Mouse (Mus musculus): ENCODE data around the gene Gm20388.

Gene Gm20388

GRCm38 (mm10) chr8:124345098-124345497, 4434.5 kb downstream of the Gm20388 start:
- DNase-seq (ENCODE audit: extremely low spot score, low read depth, low spot score) = no peak

DNA sequence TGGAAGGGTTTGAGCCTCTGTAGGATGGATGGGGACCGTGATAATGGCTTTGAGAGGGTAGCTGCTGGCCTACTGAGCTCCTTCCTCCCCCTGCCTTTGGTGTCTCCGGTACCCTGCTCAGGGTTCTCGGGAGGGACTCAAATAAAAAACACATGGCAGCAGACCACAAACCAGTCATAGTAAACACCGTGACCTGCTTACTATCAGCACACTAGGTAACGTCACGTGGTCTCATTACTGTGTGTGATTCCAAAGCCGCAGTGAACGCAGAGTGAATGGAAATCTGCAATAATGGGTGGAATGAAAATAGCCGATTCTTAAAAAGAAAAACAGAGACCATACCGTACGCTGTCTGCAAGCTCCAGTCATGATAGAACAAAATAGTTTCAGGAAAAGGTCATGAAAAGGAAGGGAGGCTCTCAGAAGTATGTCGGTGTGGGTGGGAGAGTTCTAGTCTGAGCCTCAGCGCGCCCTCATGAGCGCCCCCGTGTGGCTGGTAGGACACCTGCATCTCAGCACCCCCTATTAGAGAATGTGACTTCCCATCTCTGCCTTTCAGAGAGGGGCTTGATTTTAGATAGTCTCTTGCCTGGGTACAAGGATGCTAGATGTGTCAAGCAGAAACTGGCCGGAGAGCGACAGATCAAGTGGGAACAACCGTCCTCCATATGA, 4436.3 kb downstream of the Gm20388 start:
- DNase-seq (ENCODE audit: extremely low spot score, low read depth, low spot score) = peak; percentile 20

DNA sequence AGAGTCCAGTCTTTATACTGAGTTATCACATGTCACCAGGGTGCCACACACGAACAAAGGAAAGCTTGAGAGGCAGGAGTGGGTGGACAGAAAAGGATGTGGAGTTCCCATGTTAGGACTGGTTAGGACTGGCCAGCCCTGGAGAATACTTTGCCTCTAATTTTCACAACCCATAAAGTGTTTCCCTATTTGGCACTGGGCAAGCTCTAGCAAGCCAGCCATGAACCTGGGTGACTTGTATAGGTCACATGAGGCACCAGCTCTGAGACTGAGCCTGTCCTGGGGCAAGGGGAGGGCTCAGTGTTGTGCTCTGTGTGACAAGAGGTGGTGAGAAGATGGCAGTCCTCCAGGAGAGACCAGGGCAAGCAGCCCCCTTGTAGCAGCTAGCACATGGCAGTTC, 4437.4 kb downstream of the Gm20388 start:
- no peak for DNase-seq (ENCODE audit: extremely low spot score, low read depth, low spot score)

DNA sequence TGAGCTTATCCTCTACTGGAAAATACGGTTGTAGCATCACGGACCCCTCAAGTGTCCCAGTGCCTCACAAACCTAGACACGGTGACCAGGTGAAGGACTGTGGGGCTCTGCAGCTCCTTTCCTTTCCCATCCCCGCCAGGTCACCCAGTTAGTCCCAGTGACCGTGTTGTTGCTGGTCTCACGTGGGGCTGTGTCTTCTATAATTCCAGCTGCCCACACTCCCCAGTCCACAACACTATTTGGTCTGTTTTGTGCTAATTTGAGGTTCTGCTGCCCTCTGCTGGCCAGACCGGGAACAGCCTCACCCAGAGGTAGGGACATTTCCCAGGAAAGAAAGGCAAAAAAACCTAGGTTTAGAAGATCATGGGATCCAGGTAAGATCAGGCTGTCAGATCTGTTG, 4439.0 kb downstream of the Gm20388 start:
- DNase-seq (ENCODE audit: extremely low spot score, low read depth, low spot score) = peak; percentile 22

- no peak for DNase-seq (ENCODE audit: extremely low spot score, low read depth, low spot score)
These were observed 4441.0 kb downstream of the Gm20388 start for GRCm38 (mm10) chr8:124351636-124352035.

- DNase-seq (ENCODE audit: extremely low spot score, low read depth, low spot score) = no peak
These were observed 4450.3 kb downstream of the Gm20388 start for GRCm38 (mm10) chr8:124360911-124361310.

DNA sequence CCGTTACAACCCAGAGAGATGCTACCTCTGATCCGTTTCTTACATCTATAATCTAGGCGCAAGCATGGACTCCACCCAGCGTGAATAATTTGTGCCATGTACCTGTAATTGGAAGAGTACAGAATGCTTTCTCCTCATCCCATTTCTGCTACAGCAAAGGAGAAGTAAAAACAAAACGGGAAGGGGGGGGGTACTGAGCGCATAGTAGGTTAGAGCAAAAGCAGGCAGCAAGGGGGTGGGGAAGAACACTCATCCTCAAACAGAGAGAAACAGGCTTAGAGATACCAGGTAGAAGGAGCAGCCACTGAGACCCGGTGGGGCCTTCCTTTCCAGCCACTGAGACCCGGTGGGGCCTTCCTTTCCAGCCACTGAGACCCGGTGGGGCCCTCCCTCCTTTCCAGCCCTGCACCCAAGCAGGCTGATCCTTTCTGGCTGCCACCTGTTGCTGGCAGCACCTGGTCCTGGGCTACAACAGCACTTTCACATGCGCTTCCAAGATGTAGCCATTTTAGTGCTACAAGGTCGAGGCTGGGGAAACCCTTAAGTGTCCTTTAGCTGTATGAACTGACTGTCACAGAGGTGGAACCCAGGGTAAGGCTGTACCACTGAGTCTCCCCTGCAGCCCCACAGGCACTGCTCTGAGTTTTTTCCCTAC, 4451.3 kb downstream of the Gm20388 start:
- DNase-seq (ENCODE audit: extremely low spot score, low read depth, low spot score) = no peak

GRCm38 (mm10) chr8:124362589-124362988, 4451.9 kb downstream of the Gm20388 start:
- no peak for DNase-seq (ENCODE audit: extremely low spot score, low read depth, low spot score)

- DNase-seq (ENCODE audit: extremely low spot score, low read depth, low spot score) = no peak
These were observed 4452.7 kb downstream of the Gm20388 start for GRCm38 (mm10) chr8:124363337-124363736.

- peak; percentile 49 for DNase-seq (ENCODE audit: extremely low spot score, low read depth, low spot score)
These were observed 4457.6 kb downstream of the Gm20388 start for GRCm38 (mm10) chr8:124368213-124368612.

- no peak for DNase-seq (ENCODE audit: extremely low spot score, low read depth, low spot score)
These were observed 4460.0 kb downstream of the Gm20388 start for GRCm38 (mm10) chr8:124370422-124371183.

- no peak for DNase-seq (ENCODE audit: extremely low spot score, low read depth, low spot score)
These were observed 4460.9 kb downstream of the Gm20388 start for GRCm38 (mm10) chr8:124371410-124372123.

DNA sequence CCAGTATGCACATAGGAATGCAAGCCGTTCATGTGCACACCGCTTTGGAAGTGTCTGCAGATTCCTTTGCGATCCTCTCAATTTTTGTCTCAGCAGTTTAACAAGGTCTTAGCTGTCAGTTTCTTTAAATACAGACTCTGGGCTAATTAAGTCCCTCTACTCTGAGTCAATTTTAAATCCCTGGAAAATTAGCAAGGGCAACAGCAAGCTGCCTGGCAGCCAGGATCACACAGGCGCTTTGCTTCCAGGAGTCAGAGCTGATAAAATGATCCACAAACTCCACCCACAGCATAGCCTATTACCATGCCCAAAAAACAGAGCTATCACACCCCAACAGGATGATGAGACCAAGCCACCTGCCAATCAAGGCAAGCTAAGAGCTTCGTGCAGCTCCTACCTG, 4463.1 kb downstream of the Gm20388 start:
- no peak for DNase-seq (ENCODE audit: extremely low spot score, low read depth, low spot score)

GRCm38 (mm10) chr8:124375168-124375567, 4464.5 kb downstream of the Gm20388 start:
- DNase-seq (ENCODE audit: extremely low spot score, low read depth, low spot score) = no peak

GRCm38 (mm10) chr8:124375727-124376126, 4465.1 kb downstream of the Gm20388 start:
- DNase-seq (ENCODE audit: extremely low spot score, low read depth, low spot score) = no peak

GRCm38 (mm10) chr8:124376406-124376805, 4465.8 kb downstream of the Gm20388 start:
- no peak for DNase-seq (ENCODE audit: extremely low spot score, low read depth, low spot score)

- no peak for DNase-seq (ENCODE audit: extremely low spot score, low read depth, low spot score)
These were observed 4468.6 kb downstream of the Gm20388 start for GRCm38 (mm10) chr8:124379289-124379688.

DNA sequence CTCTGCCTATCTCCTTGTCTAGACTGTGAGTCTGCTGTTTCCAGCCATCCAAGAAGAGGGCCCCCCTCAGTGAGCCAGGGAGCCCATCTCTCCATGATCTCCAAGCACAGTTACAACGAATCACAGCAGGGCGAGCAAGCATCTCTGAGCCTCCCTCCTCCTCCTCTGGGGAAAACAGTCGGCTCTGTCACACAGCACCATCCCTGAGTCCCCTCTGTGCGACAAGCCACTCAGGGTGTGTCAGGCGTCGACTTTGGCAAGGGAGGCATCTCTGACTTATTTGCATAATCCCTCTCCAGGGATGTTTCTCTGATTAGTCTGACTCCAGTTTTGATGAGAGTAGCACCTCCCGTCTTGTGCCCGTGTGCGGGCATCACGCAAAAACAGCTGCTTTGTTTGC, 4471.6 kb downstream of the Gm20388 start:
- DNase-seq (ENCODE audit: extremely low spot score, low read depth, low spot score) = no peak

DNA sequence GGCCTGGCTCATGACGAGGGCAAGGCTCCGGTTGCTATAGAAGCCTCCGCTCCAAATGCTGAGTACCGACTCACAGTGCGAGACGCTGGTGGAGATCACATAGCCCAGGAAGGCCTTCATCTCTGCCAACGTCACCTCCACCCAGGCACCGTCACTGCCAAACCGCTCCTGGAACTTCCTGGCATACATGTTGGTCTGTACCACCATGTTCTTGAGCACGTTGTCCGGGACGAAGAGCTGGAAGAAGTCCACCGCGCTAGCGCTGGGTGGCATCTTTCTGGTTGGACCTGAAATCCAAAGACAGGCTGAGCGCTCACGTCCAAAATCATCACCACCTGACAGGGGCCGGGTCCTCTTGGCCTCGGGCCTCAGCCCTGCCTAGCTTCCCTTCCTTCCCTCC, 4473.7 kb downstream of the Gm20388 start:
- DNase-seq (ENCODE audit: extremely low spot score, low read depth, low spot score) = no peak

DNA sequence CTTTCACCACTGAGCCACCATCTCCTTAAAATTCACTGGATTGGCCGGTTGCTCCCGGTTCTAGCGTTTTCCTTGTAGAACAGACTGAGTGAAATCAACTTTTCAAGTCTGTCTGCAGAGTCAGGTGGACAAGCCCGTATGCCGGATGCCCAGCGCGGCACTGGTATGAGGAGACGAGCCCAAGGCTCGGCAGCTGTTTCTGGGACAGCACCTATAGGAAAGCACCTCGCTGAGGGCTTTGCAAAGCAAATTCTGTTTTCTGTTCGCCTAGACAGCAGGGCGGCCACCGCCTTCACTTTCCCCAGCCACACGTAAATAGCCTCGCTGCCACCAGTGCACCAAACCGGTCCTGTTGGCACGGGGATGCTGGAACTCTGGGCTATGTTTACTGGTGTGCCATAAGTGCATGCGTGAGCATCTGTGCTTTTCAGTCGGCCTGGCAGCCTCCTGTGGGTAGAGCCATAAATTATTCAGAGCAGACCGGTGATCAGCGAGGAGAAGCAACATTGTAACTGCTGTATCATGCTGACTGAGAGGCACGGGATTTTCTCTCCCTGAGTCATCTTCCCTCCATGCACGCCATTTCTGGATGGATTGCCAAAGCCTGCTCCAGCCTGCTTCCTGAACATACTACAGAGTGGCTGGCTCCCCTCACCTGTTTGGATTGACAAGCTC, 4475.7 kb downstream of the Gm20388 start:
- no peak for DNase-seq (ENCODE audit: extremely low spot score, low read depth, low spot score)

DNA sequence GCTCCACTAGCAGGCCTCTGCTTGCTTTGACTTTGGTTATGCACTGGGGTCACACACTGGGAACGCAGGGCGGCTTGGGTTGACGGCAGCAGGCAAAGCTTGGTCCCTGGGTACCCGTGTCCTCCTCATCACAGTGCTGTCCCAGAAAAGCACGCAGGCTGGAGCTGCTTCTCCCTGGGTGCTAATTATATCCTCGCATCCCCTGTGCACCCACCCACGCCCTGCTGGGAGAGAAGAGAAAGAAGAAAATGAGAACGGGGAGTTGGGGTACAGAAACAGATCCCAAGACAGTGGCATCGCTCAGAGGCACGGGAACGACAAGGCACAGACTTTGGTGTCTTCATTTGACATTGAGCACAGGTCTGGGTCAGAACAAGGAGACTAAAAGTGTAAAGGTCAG, 4478.9 kb downstream of the Gm20388 start:
- DNase-seq (ENCODE audit: extremely low spot score, low read depth, low spot score) = no peak
